Mouse (Mus musculus): ENCODE measurements around the gene Abcg5. TPM values are rescaled to one million over a fixed set of nuclear protein-coding genes. Genes with fewer than 3 reads are reported as not detected.

The Abcg5 gene
- total and polyA plus RNA-seq, 2 experiments from 2014 or later: 1.2 to 1.5 TPM

- H3K27me3 ChIP-seq (ENCODE audit: insufficient read depth, low read length): no peaks in the 10 kb centered on the region
- H3K4me2 ChIP-seq (ENCODE audit: low read depth): no peak overlapping the region
- no peak overlapping the region for H3K4me3 ChIP-seq (ENCODE audit: low read depth, low read length)
- H3K9me3 ChIP-seq (ENCODE audit: low read length): no peaks in the 10 kb centered on the region
- DNase-seq (no peak), ATAC-seq (no peak)
- peaks cover 14% of the 10 kb centered on the region; the same call in 1 of the 2 replicates for H3K4me1 ChIP-seq (ENCODE audit: insufficient read depth)
- TF ChIP-seq CTCF (IDR thresholded peaks at IDR 0.05; ENCODE audit: low read depth): peak; percentile 43; the same call in 1 of the 2 replicates
- peaks cover 14% of the 10 kb centered on the region; the same call in 1 of the 2 replicates for H3K36me3 ChIP-seq (ENCODE audit: insufficient read depth)
- no peak overlapping the region for H3K9ac ChIP-seq
- 68% methylated on average over 4 of the region's 4 CpGs for WGBS
- H3K27ac ChIP-seq (ENCODE audit: low read depth, low read length): no peak overlapping the region
These were observed 24.6 kb upstream of the Abcg5 start for GRCm38 (mm10) chr17:84707407-84707806.

- 24% methylated on average over 5 of the region's 5 CpGs for WGBS
- Histone ChIP-seq H3K4me3 (ENCODE audit: low read depth, low read length) (no peak overlapping the region), H3K27me3 (ENCODE audit: insufficient read depth, low read length) (no peaks in the 10 kb centered on the region), H3K9me3 (ENCODE audit: low read length) (no peaks in the 10 kb centered on the region), H3K36me3 (ENCODE audit: insufficient read depth) (no peaks in the 10 kb centered on the region), H3K27ac (ENCODE audit: low read depth, low read length) (no peak overlapping the region), H3K4me1 (ENCODE audit: insufficient read depth) (no peaks in the 10 kb centered on the region), H3K9ac (no peak overlapping the region), H3K4me2 (ENCODE audit: low read depth) (no peak overlapping the region)
- DNase-seq: peak; percentile 83
- peak; percentile 80 for ATAC-seq
- TF ChIP-seq CTCF (IDR thresholded peaks at IDR 0.05; ENCODE audit: low read depth): peak; percentile 95
These were observed 15.9 kb upstream of the Abcg5 start for GRCm38 (mm10) chr17:84698727-84699126.

- no peak for DNase-seq
These were observed 13.7 kb upstream of the Abcg5 start for GRCm38 (mm10) chr17:84696537-84696936.

GRCm38 (mm10) chr17:84693741-84694140 lies 10.9 kb upstream of the Abcg5 start:
- 79% methylated on average over 2 of the region's 2 CpGs for WGBS
- Histone ChIP-seq H3K4me1 (ENCODE audit: insufficient read depth) (no peaks in the 10 kb centered on the region), H3K4me3 (ENCODE audit: low read depth, low read length) (no peak overlapping the region), H3K9me3 (ENCODE audit: low read length) (no peaks in the 10 kb centered on the region), H3K4me2 (ENCODE audit: low read depth) (no peak overlapping the region), H3K9ac (no peak overlapping the region), H3K36me3 (ENCODE audit: insufficient read depth) (no peaks in the 10 kb centered on the region), H3K27ac (ENCODE audit: low read depth, low read length) (no peak overlapping the region), H3K27me3 (ENCODE audit: insufficient read depth, low read length) (no peaks in the 10 kb centered on the region)
- no peak for TF ChIP-seq CTCF (IDR thresholded peaks at IDR 0.05; ENCODE audit: low read depth)
- no peak for ATAC-seq
- DNase-seq: no peak

More at GRCm38 (mm10) chr17:84696537-84696936, 13.7 kb upstream of the Abcg5 start:
- no peak for ATAC-seq
- no peaks in the 10 kb centered on the region for H3K4me1 ChIP-seq (ENCODE audit: insufficient read depth)
- H3K9ac ChIP-seq: no peak overlapping the region
- TF ChIP-seq CTCF (IDR thresholded peaks at IDR 0.05; ENCODE audit: low read depth): no peak
- no peak overlapping the region for H3K4me3 ChIP-seq (ENCODE audit: low read depth, low read length)
- no peaks in the 10 kb centered on the region for H3K36me3 ChIP-seq (ENCODE audit: insufficient read depth)
- no peaks in the 10 kb centered on the region for H3K27me3 ChIP-seq (ENCODE audit: insufficient read depth, low read length)
- no peak overlapping the region for H3K4me2 ChIP-seq (ENCODE audit: low read depth)
- 77% methylated on average over 6 of the region's 6 CpGs for WGBS
- H3K27ac ChIP-seq (ENCODE audit: low read depth, low read length): no peak overlapping the region
- no peaks in the 10 kb centered on the region for H3K9me3 ChIP-seq (ENCODE audit: low read length)

GRCm38 (mm10) chr17:84690111-84690510 lies 7.3 kb upstream of the Abcg5 start:
- Histone ChIP-seq H3K4me3 (ENCODE audit: low read depth, low read length) (no peak overlapping the region), H3K9ac (no peak overlapping the region), H3K4me1 (ENCODE audit: insufficient read depth) (no peaks in the 10 kb centered on the region), H3K36me3 (ENCODE audit: insufficient read depth) (no peaks in the 10 kb centered on the region), H3K4me2 (ENCODE audit: low read depth) (no peak overlapping the region), H3K27me3 (ENCODE audit: insufficient read depth, low read length) (no peaks in the 10 kb centered on the region), H3K27ac (ENCODE audit: low read depth, low read length) (no peak overlapping the region), H3K9me3 (ENCODE audit: low read length) (no peaks in the 10 kb centered on the region)
- no peak for TF ChIP-seq CTCF (IDR thresholded peaks at IDR 0.05; ENCODE audit: low read depth)
- 79% methylated on average over 5 of the region's 5 CpGs for WGBS
- ATAC-seq (no peak), DNase-seq (no peak)

DNA sequence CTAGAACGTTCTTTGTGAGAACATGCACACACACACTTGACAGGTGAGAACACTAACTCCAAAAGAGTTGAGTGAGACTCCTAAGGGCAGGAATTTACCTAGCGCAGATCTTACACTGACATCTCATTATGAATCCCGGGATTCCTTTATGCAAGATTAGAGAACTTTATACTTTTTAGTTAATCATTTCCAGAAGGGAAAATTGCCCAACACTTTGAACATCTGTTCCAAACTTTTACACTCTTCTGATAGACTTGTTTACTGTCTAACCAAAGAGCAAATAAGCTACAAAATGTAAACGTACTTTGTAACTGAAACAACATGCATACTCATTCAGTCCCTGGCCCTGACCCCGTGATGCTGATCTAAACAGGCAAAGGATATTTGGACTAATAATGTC lies 6.5 kb upstream of the Abcg5 start:
- Histone ChIP-seq H3K9ac (no peak overlapping the region), H3K4me1 (ENCODE audit: insufficient read depth) (no peaks in the 10 kb centered on the region), H3K27me3 (ENCODE audit: insufficient read depth, low read length) (no peaks in the 10 kb centered on the region), H3K9me3 (ENCODE audit: low read length) (no peaks in the 10 kb centered on the region), H3K4me3 (ENCODE audit: low read depth, low read length) (no peak overlapping the region), H3K36me3 (ENCODE audit: insufficient read depth) (no peaks in the 10 kb centered on the region), H3K4me2 (ENCODE audit: low read depth) (no peak overlapping the region), H3K27ac (ENCODE audit: low read depth, low read length) (no peak overlapping the region)
- 89% methylated on average over 5 of the region's 5 CpGs for WGBS
- no peak for ATAC-seq
- TF ChIP-seq CTCF (IDR thresholded peaks at IDR 0.05; ENCODE audit: low read depth): no peak
- no peak for DNase-seq

GRCm38 (mm10) chr17:84688834-84689233 lies 6.0 kb upstream of the Abcg5 start:
- no peaks in the 10 kb centered on the region for H3K36me3 ChIP-seq (ENCODE audit: insufficient read depth)
- ATAC-seq (no peak), DNase-seq (no peak)
- H3K4me2 ChIP-seq (ENCODE audit: low read depth): no peak overlapping the region
- H3K4me3 ChIP-seq (ENCODE audit: low read depth, low read length): no peak overlapping the region
- no peak overlapping the region for H3K9ac ChIP-seq
- H3K27me3 ChIP-seq (ENCODE audit: insufficient read depth, low read length): no peaks in the 10 kb centered on the region
- 93% methylated on average over 11 of the region's 11 CpGs for WGBS
- H3K27ac ChIP-seq (ENCODE audit: low read depth, low read length): no peak overlapping the region
- no peak for TF ChIP-seq CTCF (IDR thresholded peaks at IDR 0.05; ENCODE audit: low read depth)
- H3K9me3 ChIP-seq (ENCODE audit: low read length): no peaks in the 10 kb centered on the region
- H3K4me1 ChIP-seq (ENCODE audit: insufficient read depth): no peaks in the 10 kb centered on the region
